Mouse (Mus musculus): ENCODE measurements at regions not wholly inside any gene's neighbourhood (a gene's known extent, or its start where the extent isn't known, plus 50 kb on each side); places are given as distances from the start of the nearest gene placed in this dataset.
A peak's percentile ranks its signal among the peaks of the same experiment; 100 is the strongest.
"Not testable (repeated sequence)": the region's sequence is repeated elsewhere in the genome, so short reads cannot be mapped to it uniquely, and the experiment has no call there.

GRCm38 (mm10) chr17:79545878-79546277 lies 65.8 kb upstream of the Rmdn2 start:
- DNase-seq (ENCODE audit: low read depth, low spot score): no peak

- no peak for DNase-seq (ENCODE audit: low read depth, low spot score)
Measured at GRCm38 (mm10) chr17:79547075-79547474, 64.6 kb upstream of the Rmdn2 start.

DNA sequence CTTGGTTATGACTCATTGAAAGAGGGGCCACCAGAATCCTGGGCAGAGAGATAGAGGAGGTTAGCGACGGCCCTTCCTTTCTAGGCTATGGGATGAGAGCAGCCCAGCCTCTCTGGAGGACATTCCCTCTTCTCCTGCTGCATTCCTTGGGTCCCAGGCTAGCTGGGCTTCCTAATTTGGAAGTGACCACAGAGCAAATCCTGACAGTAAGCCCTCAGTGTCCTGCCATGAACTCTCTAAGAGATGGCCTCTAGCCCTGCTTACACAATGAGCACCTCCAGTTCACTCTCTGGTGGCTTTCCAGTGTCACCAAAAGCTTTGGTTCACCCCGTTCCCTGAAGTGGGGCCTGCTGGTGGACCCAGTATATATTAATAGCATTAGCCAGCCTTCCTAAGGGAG lies 64.1 kb upstream of the Rmdn2 start:
- no peak for DNase-seq (ENCODE audit: low read depth, low spot score)

- not testable (repeated sequence) for DNase-seq (ENCODE audit: low read depth, low spot score)
Measured at GRCm38 (mm10) chr17:79550409-79550808, 61.3 kb upstream of the Rmdn2 start.

DNA sequence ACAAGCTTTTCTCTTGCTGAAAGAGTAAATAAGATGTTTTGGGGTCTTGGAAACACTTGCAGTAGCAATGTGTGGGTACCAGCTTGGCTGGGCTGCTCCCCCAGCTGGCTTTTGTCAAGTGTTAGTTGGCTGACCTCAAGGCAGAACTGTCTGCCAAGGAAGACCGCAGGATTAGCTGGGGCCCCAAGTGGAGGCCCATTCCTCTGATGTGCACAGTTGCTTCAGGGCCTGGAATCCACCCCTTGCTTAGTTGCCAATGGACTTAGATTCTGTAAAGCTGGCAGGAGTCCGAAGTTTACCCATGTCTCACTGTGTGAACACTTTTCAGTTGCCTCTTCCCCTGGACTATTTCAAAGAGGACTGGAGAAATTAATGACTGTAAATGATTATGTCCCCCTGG lies 57.8 kb upstream of the Rmdn2 start:
- DNase-seq (ENCODE audit: low read depth, low spot score): peak; percentile 85

GRCm38 (mm10) chr17:79555593-79555992 lies 56.1 kb upstream of the Rmdn2 start:
- no peak for DNase-seq (ENCODE audit: low read depth, low spot score)
